Mouse (Mus musculus) urinary bladder, postnatal 10 days (tissue): ENCODE data around the gene Zan.

Experiments used
- DNase-seq: peaks from one replicate; pipeline ENCODE4 v3.0.0; 2022; ENCODE audit warnings: low spot score

Gene Zan

GRCm38 (mm10) chr5:137414253-137414652, 62.6 kb downstream of the Zan start:
- no peak for DNase-seq

GRCm38 (mm10) chr5:137411235-137411634, 65.6 kb downstream of the Zan start:
- DNase-seq, result no peak

GRCm38 (mm10) chr5:137410549-137410948, 66.3 kb downstream of the Zan start:
- DNase-seq, result no peak

DNA sequence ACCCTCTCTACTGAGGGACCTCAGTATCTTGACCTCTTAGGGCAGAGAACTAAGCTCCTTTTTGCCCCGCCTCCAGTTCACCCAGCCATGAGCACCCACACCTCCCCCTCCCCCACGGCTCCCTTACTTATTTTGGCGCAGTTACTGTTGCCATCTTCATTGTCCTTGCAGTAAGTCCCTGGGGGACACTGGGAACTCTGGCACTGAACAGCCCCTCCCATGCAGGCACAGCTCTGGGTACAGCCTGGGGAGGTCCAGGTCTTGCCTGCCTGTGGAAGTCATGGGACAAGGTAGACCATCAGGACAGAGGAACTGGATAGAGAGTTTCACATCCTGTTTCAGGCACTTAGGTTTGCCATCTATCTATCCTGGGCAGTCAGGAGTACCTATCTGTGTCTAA, 66.8 kb downstream of the Zan start:
- DNase-seq, result no peak

DNA sequence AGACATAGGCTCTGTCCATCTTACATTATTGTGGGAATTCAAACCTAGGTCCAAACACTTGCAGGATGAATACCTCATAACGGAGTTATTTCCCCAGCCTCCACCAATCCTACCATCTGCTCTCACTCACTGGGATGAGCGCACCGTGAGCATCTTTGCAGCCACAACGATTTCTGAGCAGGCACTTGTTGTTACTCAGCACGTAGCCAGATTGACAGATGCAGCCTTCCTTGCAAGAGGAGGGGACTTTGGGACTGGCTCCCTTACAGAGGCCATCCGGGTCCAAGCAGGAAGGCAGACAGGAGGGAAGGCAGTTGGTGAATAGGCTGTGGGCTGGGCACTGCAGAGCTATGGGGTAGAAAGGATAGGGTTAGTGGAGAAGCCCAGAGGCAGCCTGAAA, 67.4 kb downstream of the Zan start:
- no peak for DNase-seq

DNA sequence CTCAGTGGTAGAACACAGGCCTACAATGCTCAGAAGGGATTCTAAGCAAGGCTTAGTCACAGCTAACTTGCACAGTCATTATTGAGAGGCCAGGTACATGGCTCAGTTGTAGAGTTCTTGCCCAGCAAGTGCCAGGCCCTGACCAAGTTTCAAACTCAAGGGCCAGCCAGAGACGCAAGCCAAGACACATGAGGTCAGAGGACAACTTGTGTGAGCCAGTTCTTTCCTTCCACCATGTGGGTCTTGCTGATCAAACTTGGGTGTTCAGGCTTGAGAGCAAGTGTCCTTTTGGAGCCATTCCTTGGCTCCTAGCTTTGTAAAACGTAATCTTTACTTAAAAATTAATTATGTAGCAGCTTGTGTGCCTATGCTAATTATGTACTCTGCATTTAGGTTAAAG, 72.8 kb downstream of the Zan start:
- no peak for DNase-seq

- no peak for DNase-seq
Measured at GRCm38 (mm10) chr5:137394456-137394855, 82.4 kb downstream of the Zan start.

DNA sequence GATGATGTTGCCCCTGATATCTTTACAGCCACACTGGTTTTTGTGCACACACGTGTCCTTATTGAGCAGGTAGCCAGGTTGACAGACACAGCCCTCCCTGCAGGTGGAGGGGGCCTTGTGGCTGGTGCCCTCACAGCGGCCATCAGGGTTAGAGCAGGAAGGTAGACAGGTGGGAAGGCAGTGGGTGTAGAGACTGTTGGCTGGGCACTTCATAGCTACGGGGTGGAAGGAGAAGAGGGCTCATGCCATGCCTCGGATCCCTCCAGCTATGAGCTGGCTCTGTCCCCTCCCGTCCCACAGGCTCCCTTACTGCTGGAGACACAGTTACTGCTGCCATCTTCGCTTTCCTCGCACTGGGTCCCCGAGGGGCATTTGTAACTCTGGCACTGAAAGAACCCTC, 85.2 kb downstream of the Zan start:
- DNase-seq, result no peak

- DNase-seq, result no peak
Measured at GRCm38 (mm10) chr5:137386712-137387111, 90.2 kb downstream of the Zan start.

DNA sequence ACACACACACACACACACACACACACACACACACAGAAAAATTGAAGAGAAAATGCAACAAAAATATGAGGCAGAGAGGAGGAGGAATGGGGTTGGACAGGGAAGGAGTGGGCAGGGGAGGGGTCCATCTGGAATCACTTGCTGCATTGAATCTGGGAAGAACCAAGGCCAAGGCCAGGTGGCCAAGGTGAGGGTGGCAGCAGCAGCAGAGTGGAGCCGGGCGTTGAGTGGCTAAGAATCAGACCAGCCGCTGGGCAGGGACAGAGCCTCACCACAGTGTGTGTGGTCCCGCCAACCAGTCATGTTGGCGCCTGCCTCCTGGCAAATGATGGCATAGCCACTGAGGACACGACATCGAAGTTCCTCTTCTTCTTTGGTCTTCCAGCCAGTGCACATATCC, 93.4 kb downstream of the Zan start:
- DNase-seq, result no peak

GRCm38 (mm10) chr5:137381152-137381551, 95.7 kb downstream of the Zan start:
- no peak for DNase-seq

DNA sequence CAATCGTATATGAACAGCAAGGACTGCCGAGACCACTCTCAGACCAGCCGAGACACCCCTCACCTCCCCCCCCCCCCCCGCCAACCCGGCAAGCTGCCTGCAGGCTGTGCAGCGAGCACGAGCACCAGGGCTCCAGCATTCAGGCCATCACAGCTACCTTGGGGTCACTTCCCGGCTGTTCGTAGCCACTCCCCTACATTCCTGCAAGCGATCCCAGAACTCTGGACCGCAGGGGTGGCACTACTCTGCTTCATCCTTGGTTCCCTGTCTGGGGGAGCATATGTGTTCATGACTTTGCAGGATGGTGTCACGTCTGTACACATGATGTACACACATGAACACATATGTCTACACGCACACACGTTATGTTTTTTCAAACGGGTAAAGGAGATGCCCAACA, 99.3 kb downstream of the Zan start:
- no peak for DNase-seq

GRCm38 (mm10) chr5:137377176-137377575, 99.7 kb downstream of the Zan start:
- no peak for DNase-seq

DNA sequence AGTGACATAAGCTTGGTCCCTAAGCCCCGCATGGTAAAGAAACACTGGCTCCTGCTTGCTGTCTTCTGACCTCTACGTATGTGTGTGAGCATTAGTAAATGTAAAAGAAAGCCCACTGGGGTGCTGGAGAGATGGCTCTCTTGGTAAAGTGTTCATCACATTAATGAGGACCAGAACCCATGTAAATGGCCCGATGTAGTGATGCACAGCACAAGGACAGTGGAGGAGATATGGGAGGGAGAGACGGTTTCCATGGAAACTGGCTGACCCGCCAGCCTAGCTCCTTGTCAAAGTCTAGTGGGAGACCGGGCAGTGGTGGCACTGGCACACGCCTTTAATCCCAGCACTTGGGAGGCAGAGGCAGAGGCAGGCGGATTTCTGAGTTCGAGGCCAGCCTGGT, 100.1 kb downstream of the Zan start:
- DNase-seq, result no peak

GRCm38 (mm10) chr5:137376198-137376597, 100.7 kb downstream of the Zan start:
- DNase-seq, result no peak

GRCm38 (mm10) chr5:137375627-137376026, 101.2 kb downstream of the Zan start:
- DNase-seq, result no peak

DNA sequence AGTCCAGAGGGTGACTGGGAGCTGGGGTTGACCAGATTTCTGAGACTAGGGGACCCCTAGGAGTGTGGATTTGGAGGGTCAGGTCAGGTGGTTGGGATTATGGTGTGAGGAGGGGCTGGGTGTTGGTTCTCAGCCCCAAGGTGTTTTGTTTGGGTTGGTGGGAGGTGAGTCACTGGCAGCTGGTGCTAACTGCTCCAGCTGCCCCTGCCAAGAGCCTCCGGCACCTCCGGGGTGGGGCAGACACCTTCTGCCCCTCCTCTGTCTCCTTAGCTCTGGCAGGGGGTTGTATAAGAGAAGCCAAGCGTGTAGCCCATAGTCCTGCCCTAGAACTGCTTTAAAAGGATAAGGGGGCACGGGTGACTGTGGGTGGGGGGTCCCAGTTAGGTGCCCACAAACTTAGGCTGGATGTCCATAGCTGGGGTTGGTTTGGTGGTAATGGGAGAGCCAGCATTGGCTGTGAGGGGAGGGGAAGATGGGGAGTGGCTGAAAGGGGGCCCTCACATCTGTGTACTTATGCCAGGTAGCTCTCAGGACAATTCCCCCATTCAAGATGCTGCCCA, 102.3 kb downstream of the Zan start:
- DNase-seq, result no peak

DNA sequence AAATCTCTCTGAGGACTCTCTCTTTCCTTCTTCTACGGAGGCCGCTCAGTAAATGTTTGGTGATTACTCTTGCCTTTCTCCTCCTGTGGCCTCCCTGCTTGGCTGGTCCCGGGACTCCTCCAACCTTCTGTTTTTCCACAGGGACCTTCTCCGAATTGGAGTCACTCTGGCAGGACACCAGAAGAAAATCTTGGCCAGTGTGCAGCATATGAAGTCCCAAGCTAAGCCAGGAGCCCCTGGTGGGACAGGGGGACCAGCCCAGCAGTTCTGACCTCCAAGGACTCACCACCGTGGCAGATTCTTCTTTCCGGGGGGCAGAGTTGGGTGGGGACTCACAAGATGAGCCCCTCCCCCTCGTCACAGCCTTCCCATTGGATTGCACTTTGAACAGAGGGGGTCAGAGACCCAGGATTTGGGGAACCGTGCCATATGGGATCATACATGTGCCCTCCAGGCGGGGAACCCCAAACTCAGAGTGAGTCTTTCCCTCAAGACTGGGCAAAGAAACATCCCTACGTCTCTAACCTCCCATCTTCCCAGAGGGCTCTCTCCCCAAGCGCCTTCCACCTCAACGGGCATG, 103.4 kb downstream of the Zan start:
- no peak for DNase-seq

DNA sequence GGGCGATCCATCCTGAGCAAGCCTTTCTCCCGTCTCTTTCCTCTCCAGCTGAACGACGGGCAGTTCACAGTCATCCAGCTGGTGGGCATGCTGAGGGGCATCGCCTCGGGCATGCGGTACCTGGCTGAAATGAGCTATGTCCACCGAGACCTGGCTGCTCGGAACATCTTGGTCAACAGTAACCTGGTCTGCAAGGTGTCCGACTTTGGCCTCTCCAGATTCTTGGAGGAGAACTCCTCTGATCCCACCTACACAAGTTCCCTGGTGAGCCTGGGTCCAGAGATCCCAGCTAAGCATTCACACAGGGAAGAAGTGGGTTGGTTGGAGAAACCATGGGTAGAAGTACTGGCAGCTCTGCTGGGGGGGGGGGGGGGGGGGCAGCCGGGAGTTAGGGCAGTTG, 107.2 kb downstream of the Zan start:
- DNase-seq, result no peak

- no peak for DNase-seq
Measured at GRCm38 (mm10) chr5:137358382-137358781, 118.5 kb downstream of the Zan start.

GRCm38 (mm10) chr5:137354091-137354490, 122.8 kb downstream of the Zan start:
- no peak for DNase-seq

- no peak for DNase-seq
Measured at GRCm38 (mm10) chr5:137352011-137352975, 124.6 kb downstream of the Zan start.

GRCm38 (mm10) chr5:137351394-137351793, 125.5 kb downstream of the Zan start:
- no peak for DNase-seq
